Mouse (Mus musculus) liver, embryonic 13.5 days (tissue): ENCODE data around the gene Nol4l. TPM values are rescaled to one million over a fixed set of nuclear protein-coding genes. Genes with fewer than 3 reads are reported as not detected.

Source experiments
- ATAC-seq: fragments of 200-750 bp; cut with Nextera tagmentation; 2 replicates; pipeline ENCODE4 v1.8.0; 2017; ENCODE audit warnings: low read depth, mild to moderate bottlenecking, moderate number of reproducible peaks, moderate library complexity
- DNase-seq: peaks from one replicate; pipeline ENCODE4 v3.0.0; 2022
- H3K27ac ChIP-seq: fragments of 300-500 bp; sonication (generic); 2 replicates; pipeline ENCODE4 v1.5.1; 2015; ENCODE audit warnings: moderate library complexity, mild to moderate bottlenecking, inconsistent platforms
- H3K27me3 ChIP-seq: fragments of 300-500 bp; sonication (generic); 2 replicates; pipeline ENCODE4 v1.6.1; 2015; ENCODE audit warnings: mild to moderate bottlenecking, inconsistent platforms
- H3K36me3 ChIP-seq: fragments of 300-500 bp; sonication (generic); 2 replicates; pipeline ENCODE4 v1.6.1; 2015; ENCODE audit warnings: mild to moderate bottlenecking, inconsistent platforms
- H3K4me1 ChIP-seq: fragments of 300-500 bp; sonication (generic); replicated peaks from 2 replicates; pipeline ENCODE4 v1.6.1; 2015; ENCODE audit warnings: inconsistent platforms
- H3K4me2 ChIP-seq: fragments of 300-500 bp; sonication (generic); 2 replicates; pipeline ENCODE4 v1.6.1; 2015; ENCODE audit warnings: inconsistent platforms, mild to moderate bottlenecking, moderate library complexity
- H3K4me3 ChIP-seq: fragments of 300-500 bp; sonication (generic); replicated peaks from 2 replicates; pipeline ENCODE4 v1.5.1; 2015; ENCODE audit warnings: mild to moderate bottlenecking, inconsistent platforms
- H3K9ac ChIP-seq: fragments of 300-500 bp; sonication (generic); 2 replicates; pipeline ENCODE4 v1.6.1; 2015; ENCODE audit warnings: mild to moderate bottlenecking, inconsistent platforms
- H3K9me3 ChIP-seq: fragments of 300-500 bp; sonication (generic); replicated peaks from 2 replicates; pipeline ENCODE4 v1.6.1; 2016; ENCODE audit warnings: inconsistent platforms
- WGBS: fragments of 180-500 bp; shearing (Covaris S2); methylation state at CpG from one replicate; pipeline ENCODE4 v1.1.7; 2015; ENCODE audit not compliant: insufficient replicate concordance; 5-methylcytosine and 5-hydroxymethylcytosine counted together
- polyA plus RNA-seq: library from polyadenylated mRNA; unstranded; fragments of >200 nt; fragmentation: Nextera tagmentation; extraction: Ambion mirVana; gene quantifications from 2 replicates; pipeline ENCODE4 v1.2.1, GENCODE M21; 2015

The Nol4l gene
- polyA plus RNA-seq, 1 experiment from 2014 or later, result 5.4 TPM

DNA sequence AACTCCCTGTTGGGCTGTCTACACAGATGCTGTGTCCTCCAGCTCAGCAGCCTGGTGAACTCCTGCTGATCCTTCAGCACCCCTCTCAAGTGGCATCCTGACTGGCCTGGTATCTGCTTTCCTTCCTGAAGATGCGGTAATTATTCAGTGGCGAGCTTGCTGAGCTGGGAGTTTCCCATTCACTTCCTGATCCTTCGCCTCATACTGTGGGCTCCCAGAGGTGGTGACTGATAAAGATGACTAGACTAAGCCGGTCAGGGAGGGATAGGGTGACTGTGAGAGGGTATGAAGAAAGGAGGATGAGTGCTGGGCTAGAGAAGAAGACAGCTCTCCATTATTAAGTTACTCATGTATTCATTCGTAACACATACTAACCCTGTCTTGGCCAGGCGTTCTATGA is 28.7 kb upstream of the Nol4l start:
- Histone ChIP-seq H3K4me1 (peaks cover 78% of the 10 kb centered on the region), H3K36me3 (no peaks in the 10 kb centered on the region), H3K27me3 (no peaks in the 10 kb centered on the region), H3K27ac (peak overlapping the region; percentile 62), H3K9ac (no peak overlapping the region), H3K9me3 (no peaks in the 10 kb centered on the region), H3K4me3 (no peak overlapping the region), H3K4me2 (peak overlapping the region; percentile 11; the same call in 1 of the 2 replicates)
- WGBS, result 36% methylated on average over 6 of the region's 6 CpGs
- DNase-seq (no peak), ATAC-seq (peak; percentile 50)

DNA sequence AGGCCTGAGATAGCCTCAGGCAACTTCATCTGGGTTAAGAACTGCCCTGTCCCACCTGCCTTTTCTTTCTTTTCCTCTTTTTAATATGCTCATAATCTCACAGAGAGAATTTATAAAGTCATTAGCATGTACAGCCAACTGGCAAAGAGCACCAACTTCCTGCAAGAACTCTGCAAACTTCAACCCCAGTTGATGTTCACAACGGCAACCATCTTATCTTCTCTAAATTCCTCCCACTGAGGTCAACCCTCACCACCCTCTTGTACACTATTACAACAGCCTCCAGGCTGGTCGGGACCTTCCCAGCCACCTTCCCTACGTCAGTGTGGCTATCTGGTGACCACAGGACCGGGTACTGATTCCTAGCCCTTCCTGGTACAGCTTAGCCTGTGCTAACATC is 27.5 kb upstream of the Nol4l start:
- Histone ChIP-seq H3K9ac (no peak overlapping the region), H3K4me2 (no peak overlapping the region), H3K27me3 (no peaks in the 10 kb centered on the region), H3K4me1 (peaks cover 72% of the 10 kb centered on the region), H3K36me3 (no peaks in the 10 kb centered on the region), H3K27ac (peak overlapping the region; percentile 34), H3K9me3 (no peaks in the 10 kb centered on the region), H3K4me3 (no peak overlapping the region)
- DNase-seq, result no peak
- WGBS, result 14% methylated on average over 4 of the region's 4 CpGs
- ATAC-seq, result no peak

DNA sequence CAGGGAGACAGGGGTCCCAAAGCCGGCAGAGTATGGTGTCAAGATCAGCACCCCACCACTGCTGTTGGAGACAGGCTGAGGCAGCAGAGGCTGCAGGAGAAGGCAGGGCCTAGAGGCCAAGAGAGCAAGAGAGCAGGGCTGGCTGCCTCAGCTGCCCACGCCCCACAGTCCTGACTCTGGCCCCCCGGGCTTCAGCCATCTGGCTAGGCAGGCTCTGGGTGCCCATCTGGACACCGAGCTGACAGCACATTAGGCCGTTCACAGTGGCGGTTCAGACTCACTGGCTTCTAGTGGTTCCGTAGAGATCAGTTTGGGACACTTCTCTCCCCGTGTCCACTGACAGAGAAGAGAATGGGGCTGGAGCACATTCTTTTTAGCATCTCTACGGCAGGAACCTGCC is 26.4 kb upstream of the Nol4l start:
- 65% methylated on average over 9 of the region's 9 CpGs for WGBS
- no peaks in the 10 kb centered on the region for H3K27me3 ChIP-seq
- H3K4me1 ChIP-seq, result peaks cover 62% of the 10 kb centered on the region
- ATAC-seq (no peak), DNase-seq (no peak)
- H3K9me3 ChIP-seq, result no peaks in the 10 kb centered on the region
- H3K36me3 ChIP-seq, result no peaks in the 10 kb centered on the region
- no peak overlapping the region for H3K4me3 ChIP-seq
- no peak overlapping the region for H3K4me2 ChIP-seq
- H3K27ac ChIP-seq, result no peak overlapping the region
- H3K9ac ChIP-seq, result no peak overlapping the region; the same call in 1 of the 2 replicates

DNA sequence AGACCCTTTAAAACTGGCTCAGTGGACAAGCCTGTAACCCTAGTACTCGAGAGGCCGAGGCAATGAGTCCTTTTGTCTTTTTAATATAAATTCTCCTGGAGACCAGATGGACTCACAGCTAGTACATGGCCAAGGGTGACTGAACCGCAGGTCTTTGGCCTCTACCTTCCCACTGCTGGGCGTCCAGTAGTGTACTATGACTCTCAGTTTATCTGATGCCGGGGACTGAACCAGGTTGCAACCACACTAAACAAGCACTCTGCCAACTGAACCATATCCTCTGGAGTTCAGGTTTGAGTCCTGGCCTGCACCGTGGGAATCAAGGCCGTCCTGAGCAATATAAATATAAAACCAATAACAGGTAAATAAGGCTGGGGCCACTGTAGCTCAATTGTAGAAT is 24.8 kb upstream of the Nol4l start:
- DNase-seq, result no peak
- WGBS, result 75% methylated on average over 7 of the region's 7 CpGs

DNA sequence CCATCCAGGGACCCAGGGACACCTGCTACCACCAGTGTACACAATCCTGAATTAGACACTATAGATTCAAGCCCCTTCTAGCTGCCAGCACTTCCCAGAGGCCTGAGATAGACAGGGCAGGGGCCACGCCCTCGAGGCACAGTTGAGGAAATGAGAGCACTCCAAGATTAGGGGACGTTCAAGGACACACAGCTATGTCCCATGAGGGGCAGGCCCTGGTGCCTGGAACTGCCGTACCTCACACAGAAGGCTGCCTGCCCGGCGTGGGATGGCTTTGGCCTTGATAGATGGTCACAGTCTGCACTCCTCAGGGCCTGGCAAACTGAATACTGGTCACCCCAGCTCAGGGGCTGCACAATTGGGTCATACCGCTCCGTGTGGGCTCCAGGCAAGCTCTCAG is 19.7 kb upstream of the Nol4l start:
- peak overlapping the region; percentile 20; the same call in 1 of the 2 replicates for H3K9ac ChIP-seq
- ATAC-seq (peak; percentile 61), DNase-seq (peak; percentile 44)
- 39% methylated on average over 8 of the region's 8 CpGs for WGBS
- 0 out of 2 replicates have a peak overlapping the region, but pooled peaks have one; percentile 2 for H3K4me2 ChIP-seq
- no peak overlapping the region for H3K4me3 ChIP-seq
- H3K4me1 ChIP-seq, result peaks cover 66% of the 10 kb centered on the region
- peak overlapping the region; percentile 8; the same call in 1 of the 2 replicates for H3K27ac ChIP-seq
- H3K27me3 ChIP-seq, result no peaks in the 10 kb centered on the region
- H3K36me3 ChIP-seq, result no peaks in the 10 kb centered on the region
- no peaks in the 10 kb centered on the region for H3K9me3 ChIP-seq

More for the DNA sequence above, 24.8 kb upstream of the Nol4l start:
- Histone ChIP-seq H3K4me3 (no peak overlapping the region), H3K27ac (no peak overlapping the region), H3K4me1 (peaks cover 52% of the 10 kb centered on the region), H3K4me2 (no peak overlapping the region), H3K36me3 (no peaks in the 10 kb centered on the region), H3K9me3 (no peaks in the 10 kb centered on the region), H3K27me3 (no peaks in the 10 kb centered on the region), H3K9ac (no peak overlapping the region)
- no peak for ATAC-seq

DNA sequence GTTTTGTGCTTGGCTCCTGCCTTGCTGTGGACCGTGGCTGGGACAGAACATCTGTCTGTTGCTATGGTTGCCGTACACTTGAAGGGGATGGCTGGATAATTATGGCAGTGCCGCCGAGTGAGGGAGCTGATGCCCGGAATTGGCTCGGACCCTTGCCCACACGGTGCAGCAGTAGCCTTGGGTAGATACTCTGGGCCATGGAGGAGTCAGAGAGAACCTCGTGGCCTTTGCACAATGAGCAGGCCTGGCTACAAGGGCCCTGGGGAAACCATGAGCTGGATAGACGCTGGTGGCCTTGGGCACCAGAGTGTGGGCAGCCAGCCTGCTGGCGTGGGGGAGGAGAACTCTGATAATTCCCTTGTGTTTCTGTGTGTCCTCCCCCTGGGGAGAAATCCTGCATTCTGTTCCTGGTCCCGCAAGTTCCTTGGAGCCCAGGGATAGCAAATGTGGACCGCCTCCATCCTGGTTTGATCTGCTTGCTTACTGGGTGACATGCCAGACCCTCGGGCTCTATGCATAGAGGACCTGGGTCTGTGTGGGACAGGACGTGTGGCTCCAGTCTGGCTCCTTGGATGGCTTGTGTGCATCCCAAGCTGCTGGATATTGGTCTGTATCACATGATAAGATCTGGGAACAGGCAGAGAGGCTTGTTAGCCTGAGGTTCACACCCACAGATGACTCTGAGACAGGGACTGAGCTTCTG is 18.6 kb upstream of the Nol4l start:
- peaks cover 71% of the 10 kb centered on the region for H3K4me1 ChIP-seq
- ATAC-seq, result no peak
- DNase-seq, result no peak
- H3K4me3 ChIP-seq, result no peak overlapping the region
- H3K4me2 ChIP-seq, result peak overlapping the region; percentile 54
- peak overlapping the region; percentile 20 for H3K9ac ChIP-seq
- peak overlapping the region; percentile 87 for H3K27ac ChIP-seq
- H3K36me3 ChIP-seq, result no peaks in the 10 kb centered on the region
- WGBS, result 60% methylated on average over 14 of the region's 14 CpGs
- no peaks in the 10 kb centered on the region for H3K27me3 ChIP-seq
- H3K9me3 ChIP-seq, result no peaks in the 10 kb centered on the region

DNA sequence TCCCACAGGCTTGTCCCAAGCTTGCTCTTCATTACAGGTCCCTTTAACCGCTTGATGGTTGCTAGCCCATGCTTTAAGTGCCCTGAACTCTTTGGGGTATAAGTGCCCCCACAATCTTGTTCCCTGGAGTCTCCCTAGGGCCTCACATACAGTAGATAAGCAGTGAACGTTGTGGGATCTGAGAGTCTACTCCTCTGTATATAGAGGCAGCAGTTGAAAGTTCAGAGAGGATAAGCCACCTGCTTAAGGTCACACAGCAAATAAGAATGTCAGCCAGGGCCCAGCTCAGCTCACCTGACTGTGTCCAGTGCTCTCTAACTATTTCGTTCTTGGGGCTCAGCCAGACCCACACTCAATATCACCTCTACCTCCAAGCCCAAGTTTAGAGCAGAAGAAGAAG is 17.9 kb upstream of the Nol4l start:
- H3K27ac ChIP-seq, result peak overlapping the region; percentile 87
- peak overlapping the region; percentile 54 for H3K4me2 ChIP-seq
- H3K4me1 ChIP-seq, result peaks cover 76% of the 10 kb centered on the region
- H3K9ac ChIP-seq, result peak overlapping the region; percentile 59
- DNase-seq, result no peak
- H3K36me3 ChIP-seq, result no peaks in the 10 kb centered on the region
- 41% methylated on average over 3 of the region's 3 CpGs for WGBS
- no peak overlapping the region for H3K4me3 ChIP-seq
- no peaks in the 10 kb centered on the region for H3K27me3 ChIP-seq
- H3K9me3 ChIP-seq, result no peaks in the 10 kb centered on the region
- ATAC-seq, result peak; percentile 52

DNA sequence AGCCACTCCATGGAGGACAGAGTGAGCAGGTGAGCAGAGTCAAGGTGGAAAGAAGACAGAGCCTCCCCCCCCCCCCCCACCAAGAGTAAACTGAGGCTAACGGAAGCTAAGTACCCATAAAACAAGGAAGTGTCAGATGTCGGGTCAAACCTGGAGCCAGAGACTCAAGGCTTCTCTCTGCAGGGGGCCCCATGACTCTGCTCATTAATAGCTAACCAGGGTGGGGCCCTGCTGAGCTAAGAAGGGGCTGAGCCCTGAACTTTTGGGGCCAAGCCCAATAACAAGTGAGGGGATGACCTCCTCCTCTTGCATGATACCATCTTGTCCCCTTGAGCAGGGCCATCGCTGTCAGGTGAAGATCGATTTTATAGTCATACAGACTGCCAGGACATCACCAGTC is 17.2 kb upstream of the Nol4l start:
- Histone ChIP-seq H3K4me1 (peaks cover 82% of the 10 kb centered on the region), H3K36me3 (no peaks in the 10 kb centered on the region), H3K9me3 (no peaks in the 10 kb centered on the region), H3K27ac (peak overlapping the region; percentile 87), H3K4me2 (peak overlapping the region; percentile 54), H3K4me3 (0 out of 2 replicates have a peak overlapping the region, but pooled peaks have one; percentile 12), H3K9ac (peak overlapping the region; percentile 59), H3K27me3 (no peaks in the 10 kb centered on the region)
- DNase-seq (no peak), ATAC-seq (peak; percentile 47)
- WGBS, result 17% methylated on average over 4 of the region's 4 CpGs

DNA sequence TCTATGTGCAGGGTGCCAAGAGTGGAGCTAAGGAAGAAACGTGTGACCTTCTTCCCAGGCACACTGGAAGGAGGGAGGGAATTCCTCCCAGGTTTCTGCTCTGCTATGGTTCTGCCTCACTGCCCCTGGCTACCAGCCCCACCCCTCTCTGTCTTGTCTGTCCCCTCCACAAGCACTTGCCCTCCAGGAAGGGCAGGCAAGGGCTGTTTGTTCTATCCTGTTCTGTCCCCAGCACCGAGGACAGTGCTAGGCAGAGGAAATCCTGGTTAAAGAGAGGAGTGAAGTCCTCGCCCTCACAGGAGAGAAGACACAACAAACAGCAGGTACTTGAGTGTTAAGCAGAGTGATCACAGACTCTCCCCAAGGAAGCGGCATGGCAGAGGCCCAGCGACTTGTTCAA is 16.7 kb upstream of the Nol4l start:
- H3K4me2 ChIP-seq, result peak overlapping the region; percentile 54
- ATAC-seq (no peak), DNase-seq (no peak)
- peak overlapping the region; percentile 12; the same call in 1 of the 2 replicates for H3K4me3 ChIP-seq
- 43% methylated on average over 5 of the region's 5 CpGs for WGBS
- H3K27ac ChIP-seq, result peak overlapping the region; percentile 87
- peak overlapping the region; percentile 59 for H3K9ac ChIP-seq
- H3K4me1 ChIP-seq, result peaks cover 87% of the 10 kb centered on the region
- no peaks in the 10 kb centered on the region for H3K9me3 ChIP-seq
- no peaks in the 10 kb centered on the region for H3K36me3 ChIP-seq
- no peaks in the 10 kb centered on the region for H3K27me3 ChIP-seq

DNA sequence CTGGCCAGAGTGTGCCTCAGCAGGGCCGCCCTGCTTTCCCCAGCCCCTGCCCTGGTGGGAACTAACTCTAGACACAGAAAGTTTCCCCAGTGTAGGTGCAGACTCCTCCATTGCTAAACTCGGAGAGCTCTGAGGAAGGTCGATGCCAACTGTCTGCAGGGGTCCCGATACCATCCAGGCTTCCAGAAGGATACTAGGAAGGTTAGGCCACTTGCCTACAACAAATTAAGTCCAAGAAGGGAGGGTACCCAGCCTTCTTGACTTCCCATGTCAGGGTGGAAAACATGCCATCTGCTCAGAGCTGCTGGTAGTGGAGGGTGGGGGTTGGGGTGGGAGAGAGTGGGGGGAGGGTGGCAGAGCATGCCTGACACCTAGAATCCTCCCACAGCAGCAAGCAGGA is 15.0 kb upstream of the Nol4l start:
- H3K9ac ChIP-seq, result peak overlapping the region; percentile 63
- H3K27me3 ChIP-seq, result no peaks in the 10 kb centered on the region; the same call in 1 of the 2 replicates
- peaks cover 89% of the 10 kb centered on the region for H3K4me1 ChIP-seq
- peak overlapping the region; percentile 44 for H3K4me2 ChIP-seq
- H3K9me3 ChIP-seq, result no peaks in the 10 kb centered on the region
- no peak for DNase-seq
- no peak overlapping the region; the same call in 1 of the 2 replicates for H3K4me3 ChIP-seq
- WGBS, result 52% methylated on average over 4 of the region's 4 CpGs
- H3K27ac ChIP-seq, result peak overlapping the region; percentile 87
- ATAC-seq, result no peak
- H3K36me3 ChIP-seq, result no peaks in the 10 kb centered on the region

DNA sequence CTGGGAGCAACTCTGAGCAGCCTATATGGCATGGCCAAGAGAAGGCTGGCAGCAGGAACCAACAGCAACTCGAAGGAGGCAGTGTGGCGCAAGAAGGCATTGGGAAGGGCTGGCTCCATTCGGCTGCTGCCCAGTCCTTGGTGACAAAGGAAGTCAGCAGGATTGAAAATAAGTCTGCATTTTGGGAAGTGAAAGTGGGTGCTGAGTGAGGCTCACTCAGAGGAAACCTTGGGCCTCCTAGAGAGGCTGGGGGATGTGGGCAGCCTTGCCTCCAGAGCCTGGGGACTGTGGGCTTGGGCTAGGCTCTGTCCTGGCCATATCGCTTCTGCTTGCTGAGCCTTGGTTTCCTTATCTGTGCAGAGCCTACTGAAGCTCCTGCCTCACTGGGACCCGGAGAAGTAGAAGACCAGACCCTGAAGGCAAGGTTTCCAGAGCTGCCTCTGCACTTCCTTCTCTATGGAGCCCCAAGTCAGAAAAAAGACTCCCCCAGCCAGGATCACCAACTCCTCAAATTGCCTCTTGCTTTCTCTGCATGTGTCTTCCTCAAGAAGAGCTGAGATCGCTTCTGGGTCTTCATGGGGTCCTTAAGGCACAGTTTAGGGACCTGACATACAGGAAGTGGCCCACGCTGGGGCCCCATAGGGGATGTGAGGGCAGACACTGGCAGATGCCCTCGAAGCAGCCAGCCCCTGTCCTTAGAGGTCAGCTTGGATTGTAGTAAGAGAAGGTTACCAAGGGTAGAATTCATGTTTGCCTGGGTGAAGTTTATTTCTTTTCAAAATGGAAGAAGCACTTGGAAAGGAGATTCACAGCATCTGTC is 14.3 kb upstream of the Nol4l start:
- H3K9ac ChIP-seq, result peak overlapping the region; percentile 63
- H3K27me3 ChIP-seq, result no peaks in the 10 kb centered on the region; the same call in 1 of the 2 replicates
- peak overlapping the region; percentile 87 for H3K27ac ChIP-seq
- H3K4me3 ChIP-seq, result no peak overlapping the region; the same call in 1 of the 2 replicates
- H3K4me1 ChIP-seq, result peaks cover 82% of the 10 kb centered on the region
- no peaks in the 10 kb centered on the region for H3K9me3 ChIP-seq
- WGBS, result 21% methylated on average over 8 of the region's 8 CpGs
- no peak for DNase-seq
- peak; percentile 77 for ATAC-seq
- peak overlapping the region; percentile 44 for H3K4me2 ChIP-seq
- no peaks in the 10 kb centered on the region for H3K36me3 ChIP-seq
